Mouse (Mus musculus): Measurements from ENCODE around the gene Ctr9.

Gene Ctr9

DNA sequence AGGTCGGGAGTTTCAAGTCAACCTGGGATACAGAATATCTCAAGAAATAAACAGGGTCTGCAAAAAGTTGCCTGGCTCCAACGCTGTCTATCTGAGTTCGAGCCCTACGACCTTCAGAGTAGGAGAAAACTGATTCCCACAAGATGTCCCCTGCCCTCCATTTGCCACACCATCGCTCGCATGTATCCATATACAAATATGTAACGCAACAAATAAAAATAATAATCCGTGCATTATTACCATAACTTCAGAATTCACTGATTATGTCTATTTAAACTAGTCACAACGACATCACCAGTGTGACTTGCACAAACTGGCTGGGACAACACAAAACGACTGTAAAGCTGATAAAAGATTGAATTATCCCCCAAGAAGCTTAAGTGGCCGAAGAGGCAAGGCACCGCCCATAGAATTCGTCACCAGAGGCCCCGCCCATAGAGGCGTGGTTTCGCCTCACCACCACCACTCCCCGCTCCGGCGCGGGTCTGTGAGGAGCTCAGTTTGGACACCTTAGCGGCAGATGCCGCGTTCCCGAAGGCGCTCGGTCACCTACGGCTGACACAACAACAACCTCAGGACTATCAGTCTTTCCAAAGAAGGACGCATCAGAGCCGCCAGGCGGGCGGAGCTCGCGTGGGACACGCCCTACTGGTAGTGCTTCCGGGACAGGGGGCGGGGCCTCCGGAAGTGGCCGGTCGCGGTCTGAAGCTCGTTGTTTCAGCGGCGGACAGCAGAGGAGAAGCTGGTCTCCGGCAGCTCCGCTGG is at the start of gene Ctr9:
TSS of gene Ctr9 (plus strand) at position 671 of the 765 bp plus-strand sequence.
- DNase-seq: peak; percentile 95

DNA sequence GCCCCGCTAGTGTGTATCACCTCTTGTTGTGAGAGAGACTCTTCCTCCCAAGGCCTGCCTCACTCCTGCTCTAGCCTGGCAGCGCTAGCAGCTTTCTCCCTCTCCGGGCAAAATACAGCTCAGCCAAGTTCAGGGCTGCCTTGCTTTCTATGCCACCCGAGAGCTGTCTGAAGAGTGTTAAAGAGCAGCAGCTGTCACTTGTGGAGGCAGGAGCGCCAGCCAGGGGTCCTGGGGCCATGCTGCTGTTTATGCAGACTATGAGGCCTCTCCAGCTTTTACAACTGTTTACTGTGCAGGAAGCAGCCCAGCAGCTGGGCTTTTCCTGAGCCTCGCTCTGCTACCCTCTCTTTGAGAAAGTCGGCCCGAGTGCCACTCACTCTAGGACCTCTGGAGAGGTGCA is 47.7 kb upstream of the Ctr9 start:
- peak; percentile 22 for DNase-seq

DNA sequence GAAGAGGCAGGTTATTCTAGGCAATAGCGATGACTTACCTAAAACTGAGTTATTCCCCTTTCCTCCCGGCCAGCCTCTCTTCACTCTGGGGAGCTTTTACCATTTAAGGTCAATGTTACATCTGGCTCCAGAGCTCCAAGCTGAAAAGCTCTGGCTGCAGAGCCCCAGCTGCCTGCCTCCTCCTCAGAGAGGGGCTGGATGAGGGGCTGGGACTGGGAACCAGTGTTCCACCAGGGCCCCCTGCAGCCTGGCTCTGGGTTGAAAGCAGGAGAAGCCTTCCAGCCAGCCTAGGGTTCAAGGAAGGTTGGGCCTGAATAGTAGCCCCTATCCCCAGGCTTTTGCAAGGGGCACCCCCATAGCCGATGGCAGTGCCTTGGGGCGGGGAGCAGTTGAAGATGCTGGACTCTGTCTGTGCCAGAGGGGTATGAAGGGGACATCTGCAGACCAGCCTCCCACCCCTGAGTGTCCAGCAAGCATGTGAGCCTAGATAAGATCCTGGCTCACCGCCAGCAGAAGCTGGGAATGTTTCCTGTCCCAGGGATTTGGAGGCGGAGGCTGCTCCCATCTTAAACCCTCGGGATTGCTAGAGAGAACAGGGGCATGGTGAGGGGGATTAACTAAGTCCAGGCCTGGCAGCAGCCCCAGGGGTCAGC is 46.6 kb upstream of the Ctr9 start, which contains the start of gene Mrvi1:
TSS of gene Mrvi1 (minus strand) at position 409 of the 653 bp plus-strand sequence.
- no peak for DNase-seq

GRCm38 (mm10) chr7:110982764-110983163 is 46.0 kb upstream of the Ctr9 start:
- DNase-seq: peak; percentile 69

- no peak for DNase-seq
These were observed 45.1 kb upstream of the Ctr9 start for GRCm38 (mm10) chr7:110983621-110984020.

- no peak for DNase-seq
These were observed 43.0 kb upstream of the Ctr9 start for GRCm38 (mm10) chr7:110985581-110986265.

DNA sequence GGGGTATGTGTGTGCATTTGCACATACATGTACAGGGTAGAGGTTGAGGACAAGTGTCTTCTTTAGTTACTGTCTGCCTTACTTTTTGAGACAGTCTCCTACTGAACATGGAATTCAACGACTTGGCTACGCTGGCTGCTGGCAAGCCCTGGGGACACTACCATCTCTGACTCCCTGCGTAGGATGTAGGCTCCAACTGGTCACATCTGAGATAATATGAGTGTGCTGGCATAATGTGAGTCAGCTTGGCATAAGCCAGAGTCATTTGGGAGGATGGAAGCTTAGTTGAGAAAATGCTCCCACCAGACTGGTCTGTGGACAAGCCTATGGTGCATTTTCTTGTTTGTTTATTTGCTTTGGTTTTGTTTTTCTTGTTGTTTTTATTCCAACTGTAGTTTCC is 40.7 kb upstream of the Ctr9 start:
- no peak for DNase-seq

DNA sequence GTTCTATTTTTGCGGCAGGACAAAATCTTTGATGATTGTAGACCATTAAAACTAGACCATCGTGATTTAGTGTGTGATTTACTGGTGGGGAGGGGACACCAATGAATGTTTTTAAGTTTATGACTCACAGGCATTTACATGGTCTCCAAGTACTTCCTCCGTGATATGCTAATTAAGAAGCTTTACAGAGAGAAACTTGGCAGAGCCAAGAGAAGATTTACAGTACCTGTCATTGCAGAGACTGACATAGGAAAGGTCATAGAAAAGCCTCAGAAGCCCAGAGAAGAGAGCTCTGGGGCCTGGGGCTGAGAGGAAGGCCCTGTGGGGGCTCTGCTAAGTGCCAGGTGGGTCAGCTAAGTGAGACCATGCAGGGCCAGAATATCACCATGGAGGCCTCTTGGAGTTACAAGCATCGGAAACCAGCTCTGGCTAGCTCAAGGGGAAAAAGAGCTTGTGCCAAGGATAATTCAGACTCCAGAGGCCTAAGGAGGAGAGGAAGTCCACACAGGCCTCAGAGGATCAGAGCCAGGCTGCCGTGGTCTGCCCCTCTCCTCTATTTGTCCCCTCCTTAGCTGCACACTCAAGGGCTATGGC is 39.4 kb upstream of the Ctr9 start:
- DNase-seq: no peak

DNA sequence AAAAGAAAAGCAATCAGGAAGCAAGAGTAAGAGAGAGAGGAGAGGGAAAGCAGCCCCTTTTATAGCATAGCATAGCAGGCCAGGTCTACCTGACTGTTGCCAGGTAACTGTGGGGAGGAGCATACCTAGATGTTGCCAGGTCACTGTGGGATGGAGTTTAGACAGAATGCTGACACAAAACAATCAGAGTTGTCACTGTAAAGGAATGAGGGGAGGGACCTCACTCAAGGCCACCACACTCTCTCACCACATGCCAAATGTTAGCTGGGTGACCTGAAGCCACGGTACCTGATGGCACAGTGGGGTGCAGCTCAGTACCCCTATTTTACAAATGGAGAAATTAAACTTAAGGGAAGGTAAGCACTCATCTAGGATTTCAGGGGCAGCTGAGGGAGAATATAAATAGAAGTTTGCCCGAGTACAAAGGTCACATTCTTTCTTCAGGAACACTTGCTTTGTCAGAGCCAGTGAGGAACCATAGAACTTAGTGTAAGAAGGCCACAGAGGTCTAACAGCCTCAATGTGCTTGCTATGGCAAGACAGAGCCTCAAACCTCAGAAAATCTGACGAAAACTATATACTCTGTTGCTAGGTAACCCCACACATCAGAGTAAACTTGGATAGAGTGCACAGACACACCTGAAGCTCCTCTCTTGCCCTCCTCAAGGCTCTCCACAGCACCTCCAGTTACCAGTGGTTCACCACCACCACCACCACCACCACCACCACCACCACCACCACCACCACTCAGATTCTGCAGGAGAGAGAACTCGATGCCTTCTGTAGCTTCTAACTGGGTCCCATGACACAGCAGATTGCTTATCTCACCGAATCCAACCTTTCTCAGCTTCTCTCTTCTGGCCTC is 38.2 kb upstream of the Ctr9 start:
- no peak for DNase-seq

DNA sequence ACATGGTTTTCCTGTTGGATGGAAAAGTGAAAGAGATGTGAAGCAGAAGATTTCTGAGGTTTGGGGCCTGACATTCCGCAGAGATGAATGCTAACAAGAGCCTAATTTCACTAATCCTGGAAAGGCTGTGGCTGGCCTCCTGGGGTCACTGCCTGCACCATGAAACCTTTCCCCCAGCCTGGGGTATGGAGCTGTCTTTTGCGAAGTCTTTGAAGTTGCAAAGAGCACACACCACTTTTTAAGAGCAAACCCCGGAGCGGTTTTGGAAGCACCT is 37.6 kb upstream of the Ctr9 start:
- DNase-seq: no peak

- DNase-seq: peak; percentile 37
These were observed 29.6 kb upstream of the Ctr9 start for GRCm38 (mm10) chr7:110998887-110999827.

GRCm38 (mm10) chr7:111004136-111004840 is 24.5 kb upstream of the Ctr9 start:
- DNase-seq: no peak

- peak; percentile 20 for DNase-seq
These were observed 14.6 kb upstream of the Ctr9 start for GRCm38 (mm10) chr7:111014039-111014605.

DNA sequence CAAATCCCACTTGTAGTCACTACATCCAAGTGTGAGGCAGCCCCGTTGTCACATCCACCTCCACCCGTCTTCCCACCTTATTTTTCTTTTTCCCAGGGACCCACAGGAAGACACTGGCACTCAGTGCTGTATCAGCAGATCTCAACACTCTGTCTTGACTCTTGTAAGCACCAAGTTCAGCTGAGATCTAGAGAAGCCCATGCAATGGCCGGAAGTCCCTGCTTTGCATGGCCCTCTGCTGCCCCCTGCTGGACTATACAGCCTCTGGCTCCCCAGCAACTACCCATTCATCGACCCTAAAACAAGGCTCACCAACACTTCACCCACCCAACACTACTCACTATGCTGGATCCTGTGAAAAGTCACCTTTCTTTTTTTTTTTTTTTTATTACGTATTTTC is 13.9 kb upstream of the Ctr9 start:
- peak; percentile 97 for DNase-seq

- DNase-seq: no peak
These were observed 13.0 kb upstream of the Ctr9 start for GRCm38 (mm10) chr7:111015731-111016130.

GRCm38 (mm10) chr7:111016921-111017320 is 11.8 kb upstream of the Ctr9 start:
- DNase-seq: no peak

DNA sequence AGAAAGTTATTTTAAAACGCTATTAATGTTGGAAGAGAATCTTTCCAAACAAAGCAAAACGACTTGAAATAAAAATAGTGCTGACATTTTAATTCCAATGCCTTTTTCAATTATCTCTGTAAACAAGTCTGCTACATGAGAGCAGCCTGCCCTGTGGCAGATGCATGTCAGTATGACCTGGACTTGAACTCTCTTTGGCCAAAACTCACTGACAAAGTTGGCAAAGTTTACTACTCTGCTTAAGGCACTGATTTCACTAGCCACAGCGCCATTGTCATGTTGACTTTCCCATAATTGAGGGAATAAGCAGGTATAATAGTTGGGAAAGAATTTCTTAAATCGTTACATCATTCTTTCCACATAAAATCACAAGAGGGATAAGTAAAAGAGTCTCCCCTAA is 7.9 kb upstream of the Ctr9 start:
- no peak for DNase-seq

GRCm38 (mm10) chr7:111024068-111024594 is 4.6 kb upstream of the Ctr9 start:
- no peak for DNase-seq

DNA sequence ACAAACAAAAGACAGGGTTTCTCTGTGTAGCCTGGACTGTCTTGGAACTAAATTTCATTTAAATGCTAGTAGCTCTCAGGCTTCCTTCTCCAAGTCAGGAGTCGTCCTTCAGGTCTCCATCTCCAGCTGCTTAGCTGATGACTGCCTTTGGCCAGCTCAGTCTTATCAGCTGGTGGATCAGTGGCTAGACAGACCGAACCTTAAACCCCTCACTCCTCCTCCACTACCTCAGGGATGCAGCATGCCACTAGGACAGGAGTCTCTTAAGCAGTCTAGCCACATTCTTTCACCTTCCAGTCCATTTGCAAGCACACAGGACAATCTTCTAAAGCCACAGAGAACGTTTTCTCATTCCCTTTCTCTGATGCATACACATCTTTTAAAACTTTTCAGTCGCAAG is 3.8 kb upstream of the Ctr9 start:
- no peak for DNase-seq

DNA sequence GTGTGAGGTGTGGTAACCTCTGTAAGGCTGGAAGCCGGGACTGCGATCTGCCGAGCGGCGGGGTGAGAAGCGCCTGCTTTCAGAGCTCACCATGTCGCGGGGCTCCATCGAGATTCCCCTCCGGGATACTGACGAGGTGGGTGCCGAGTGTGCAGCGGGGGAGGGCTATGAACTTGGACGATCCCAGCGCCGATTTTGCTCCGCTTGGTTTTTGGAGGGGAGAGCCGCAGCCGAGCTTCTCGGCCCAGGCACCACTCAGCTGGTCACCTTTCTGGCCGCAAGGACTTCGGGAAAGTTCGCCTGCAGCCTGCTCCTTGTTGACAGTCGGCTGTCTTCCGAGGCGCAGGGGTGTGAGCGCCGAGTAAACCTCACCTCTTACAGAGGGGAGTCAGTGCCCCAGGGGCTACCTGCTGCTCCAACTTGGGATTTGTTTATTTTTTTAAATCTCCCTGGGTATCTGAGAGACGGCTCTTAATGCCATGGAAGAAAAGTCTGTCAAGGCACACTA is 349 bp downstream of the Ctr9 start:
- DNase-seq: no peak

Measured in thymus, postnatal 4 days (tissue).